In genomic region chr2:27772841-27773388, GRCm38 (mm10) we compare ENCODE assay signal across 10 mouse cellular contexts.
DNase-seq lines count a peak whose midpoint lies in the region; ATAC-seq and TF ChIP-seq lines count a peak whose summit lies in the region.
"Had no signal": no experiment of that assay in that cellular context is flagged by ENCODE, and none has a peak within 500 bp of the region (broad histone marks: within the 10 kb centered on the region; RNA-seq: fewer than 3 reads in every experiment).

No protein-coding gene starts in this region.

- no peaks in the 10 kb centered on the region for H3K27me3 ChIP-seq in intestine, postnatal 0 days (replicated peaks; ENCODE audit: control insufficient read depth, insufficient read depth, low read length)
- H3K27me3 ChIP-seq in limb, embryonic 14.5 days (ENCODE audit: control insufficient read depth, insufficient read depth, low read length) = no peaks in the 10 kb centered on the region

- H3K4me1 ChIP-seq in intestine, postnatal 0 days (replicated peaks; ENCODE audit: control insufficient read depth, insufficient read depth, low read length) = no peaks in the 10 kb centered on the region; the same call in 1 of the 2 replicates
- H3K4me1 ChIP-seq in limb, embryonic 14.5 days (ENCODE audit: control insufficient read depth, insufficient read depth, low read length) = peaks cover 42% of the 10 kb centered on the region
- H3K4me1 ChIP-seq: megakaryocyte, embryonic 14.5 days had no signal

- no peak overlapping the region for H3K4me3 ChIP-seq in intestine, postnatal 0 days (ENCODE audit: low read depth, low read length)
- no peak overlapping the region for H3K4me3 ChIP-seq in limb, embryonic 14.5 days (replicated peaks; ENCODE audit: low read length)
- H3K4me3 ChIP-seq: megakaryocyte, embryonic 14.5 days; myocyte had no signal

- 0 out of 2 replicates have a peak overlapping the region, but pooled peaks have one; percentile 73 for H3K27ac ChIP-seq in intestine, postnatal 0 days (ENCODE audit: low read depth, low read length)
- peak overlapping the region; percentile 98 for H3K27ac ChIP-seq in limb, embryonic 14.5 days (replicated peaks; ENCODE audit: low read depth, low read length)

- no peak overlapping the region for H3K9ac ChIP-seq in intestine, postnatal 0 days (ENCODE audit: low read depth, low read length)
- no peak overlapping the region for H3K9ac ChIP-seq in limb, embryonic 14.5 days (ENCODE audit: low read depth, low read length, severe bottlenecking)

- DNase-seq in kidney, adult 11 months = peak; percentile 61
- DNase-seq in kidney, adult 18-20 months = no peak
- peak; percentile 79 for DNase-seq in embryo, embryonic 9.5 days (ENCODE audit: extremely low spot score)
- DNase-seq in limb, embryonic 14.5 days (ENCODE audit: low spot score) = no peak
- DNase-seq in cerebellum, adult 11 months = no peak
- DNase-seq in spleen, adult 18-20 months = no peak
- DNase-seq in urinary bladder, adult 2 months (ENCODE audit: low spot score) = no peak

- TF ChIP-seq POLR2A in limb, embryonic 14.5 days (IDR thresholded peaks at IDR 0.05; ENCODE audit: borderline replicate concordance, extremely low read depth, insufficient read depth, insufficient read length) = no peak

- TF ChIP-seq CTCF in intestine, postnatal 0 days (IDR thresholded peaks at IDR 0.05; ENCODE audit: low read depth) = no peak

- no peaks in the 10 kb centered on the region for H3K36me3 ChIP-seq in intestine, postnatal 0 days (ENCODE audit: control insufficient read depth, insufficient read depth)
- H3K36me3 ChIP-seq in limb, embryonic 14.5 days (ENCODE audit: control insufficient read depth, insufficient read depth, low read length) = no peaks in the 10 kb centered on the region

- ATAC-seq in intestine, postnatal 0 days = no peak
- no peak for ATAC-seq in limb, embryonic 14.5 days (ENCODE audit: low FRiP score, low read depth)

- H3K4me2 ChIP-seq in intestine, postnatal 0 days (replicated peaks; ENCODE audit: low read depth) = no peak overlapping the region
- no peak overlapping the region for H3K4me2 ChIP-seq in limb, embryonic 14.5 days (replicated peaks; ENCODE audit: low read depth, low read length, severe bottlenecking)

- H3K9me3 ChIP-seq in intestine, postnatal 0 days (ENCODE audit: control insufficient read depth) = no peaks in the 10 kb centered on the region
- no peaks in the 10 kb centered on the region for H3K9me3 ChIP-seq in limb, embryonic 14.5 days (ENCODE audit: control insufficient read depth, low read length)
- H3K9me3 ChIP-seq: megakaryocyte, embryonic 14.5 days had no signal

- 48% methylated on average over 7 of the region's 7 CpGs for WGBS in intestine, postnatal 0 days
- 48% methylated on average over 7 of the region's 7 CpGs for WGBS in limb, embryonic 14.5 days

Comparison
In these comparisons a context has a peak if more than half of its experiments do, and no peak if none do; other contexts are left out.
1. DNase-seq: peak in kidney, adult 11 months (single experiment) and embryo, embryonic 9.5 days (single experiment); none in kidney, adult 18-20 months (single experiment), limb, embryonic 14.5 days (single experiment), cerebellum, adult 11 months (single experiment), spleen, adult 18-20 months (0 of 2) and urinary bladder, adult 2 months (single experiment).